Mouse (Mus musculus) erythroblast, embryonic 14.5 days (primary cell): ENCODE measurements around the gene Ybx2.

Experiments
- GATA1 ChIP-seq: IDR thresholded peaks from 2 replicates; pipeline ENCODE4 v1.6.1; 2012; ENCODE audit warnings: low read length, inconsistent platforms, mixed read lengths
- TAL1 ChIP-seq: IDR thresholded peaks from 3 replicates; pipeline ENCODE4 v1.6.1; 2012; ENCODE audit warnings: low read length, inconsistent platforms, mixed read lengths

GRCm38 (mm10) chr11:69966006-69966859, 30.6 kb downstream of the Ybx2 start:
- no peak for TF ChIP-seq TAL1
- no peak for TF ChIP-seq GATA1
